Mouse (Mus musculus): ENCODE measurements around the gene Rwdd4a. TPM values are rescaled to one million over a fixed set of nuclear protein-coding genes. Genes with fewer than 3 reads are reported as not detected.

The Rwdd4a gene
- polyA plus RNA-seq (2015; fragmentation: Nextera tagmentation; extraction: Ambion mirVana), result 50.7 and 58.2 TPM in 2 replicates

GRCm38 (mm10) chr8:47533344-47534125, at the start of gene Rwdd4a, which contains the start of gene Trappc11:
Gene Rwdd4a (plus strand): TSS chr8:47533664.
Gene Trappc11 (minus strand): TSS chr8:47533470.
- Histone ChIP-seq H3K4me3 (replicated peaks; ENCODE audit: low read depth, low read length) (peak within 1 kb of the TSS; percentile 52), H3K9me3 (replicated peaks; ENCODE audit: low read length) (no peaks in the 10 kb centered on the region), H3K27ac (peak within 1 kb of the TSS; percentile 91), H3K9ac (ENCODE audit: low read depth, low read length) (peak within 1 kb of the TSS; percentile 76), H3K36me3 (ENCODE audit: insufficient read depth, low read length) (peaks cover 14% of the 10 kb centered on the region; the same call in 1 of the 2 replicates), H3K4me1 (replicated peaks; ENCODE audit: insufficient read depth, low read length) (peaks cover 10% of the 10 kb centered on the region), H3K4me2 (ENCODE audit: low read length) (peak within 1 kb of the TSS; percentile 82), H3K27me3 (ENCODE audit: insufficient read depth, low read length) (no peaks in the 10 kb centered on the region)
- ATAC-seq (replicated peaks; ENCODE audit: low FRiP score, low read depth) (peak; percentile 100), DNase-seq (ENCODE audit: low spot score) (peak; percentile 100)
- WGBS, result under 1% methylated on average over 65 of the region's 65 CpGs
- no peak; the same call in 1 of the 2 replicates for TF ChIP-seq CTCF (IDR thresholded peaks at IDR 0.05; ENCODE audit: low read depth)

GRCm38 (mm10) chr8:47487231-47487630, 46.2 kb upstream of the Rwdd4a start:
- H3K36me3 ChIP-seq (ENCODE audit: insufficient read depth, low read length), result peaks cover 18% of the 10 kb centered on the region
- no peak overlapping the region for H3K4me3 ChIP-seq (replicated peaks; ENCODE audit: low read depth, low read length)
- no peaks in the 10 kb centered on the region; the same call in 1 of the 2 replicates for H3K9me3 ChIP-seq (replicated peaks; ENCODE audit: low read length)
- no peak for ATAC-seq (replicated peaks; ENCODE audit: low FRiP score, low read depth)
- DNase-seq (ENCODE audit: low spot score), result no peak
- 0 out of 2 replicates have a peak, but pooled peaks have one; percentile 10 for TF ChIP-seq CTCF (IDR thresholded peaks at IDR 0.05; ENCODE audit: low read depth)
- no peak overlapping the region for H3K9ac ChIP-seq (ENCODE audit: low read depth, low read length)
- no peaks in the 10 kb centered on the region for H3K4me1 ChIP-seq (replicated peaks; ENCODE audit: insufficient read depth, low read length)
- no peaks in the 10 kb centered on the region for H3K27me3 ChIP-seq (ENCODE audit: insufficient read depth, low read length)
- no peak overlapping the region for H3K4me2 ChIP-seq (ENCODE audit: low read length)
- WGBS, result 90% methylated on average over 3 of the region's 3 CpGs
- H3K27ac ChIP-seq, result no peak overlapping the region

- DNase-seq (ENCODE audit: low spot score) (no peak), ATAC-seq (replicated peaks; ENCODE audit: low FRiP score, low read depth) (no peak)
- Histone ChIP-seq H3K27ac (no peak overlapping the region), H3K36me3 (ENCODE audit: insufficient read depth, low read length) (peaks cover 27% of the 10 kb centered on the region; the same call in 1 of the 2 replicates), H3K9me3 (replicated peaks; ENCODE audit: low read length) (no peaks in the 10 kb centered on the region), H3K4me2 (ENCODE audit: low read length) (no peak overlapping the region), H3K4me1 (replicated peaks; ENCODE audit: insufficient read depth, low read length) (no peaks in the 10 kb centered on the region), H3K27me3 (ENCODE audit: insufficient read depth, low read length) (no peaks in the 10 kb centered on the region), H3K9ac (ENCODE audit: low read depth, low read length) (no peak overlapping the region), H3K4me3 (replicated peaks; ENCODE audit: low read depth, low read length) (no peak overlapping the region)
- 87% methylated on average over 12 of the region's 12 CpGs for WGBS
- TF ChIP-seq CTCF (IDR thresholded peaks at IDR 0.05; ENCODE audit: low read depth), result no peak
These were observed 40.4 kb upstream of the Rwdd4a start for GRCm38 (mm10) chr8:47493106-47493505.

- no peaks in the 10 kb centered on the region for H3K4me1 ChIP-seq (replicated peaks; ENCODE audit: insufficient read depth, low read length)
- DNase-seq (ENCODE audit: low spot score) (peak; percentile 16), ATAC-seq (replicated peaks; ENCODE audit: low FRiP score, low read depth) (peak; percentile 75; the same call in 1 of the 2 replicates)
- H3K27me3 ChIP-seq (ENCODE audit: insufficient read depth, low read length), result no peaks in the 10 kb centered on the region
- peaks cover 35% of the 10 kb centered on the region for H3K36me3 ChIP-seq (ENCODE audit: insufficient read depth, low read length)
- TF ChIP-seq CTCF (IDR thresholded peaks at IDR 0.05; ENCODE audit: low read depth), result no peak
- 43% methylated on average over 12 of the region's 12 CpGs for WGBS
- no peak overlapping the region for H3K9ac ChIP-seq (ENCODE audit: low read depth, low read length)
- no peaks in the 10 kb centered on the region for H3K9me3 ChIP-seq (replicated peaks; ENCODE audit: low read length)
- H3K4me2 ChIP-seq (ENCODE audit: low read length), result no peak overlapping the region
- no peak overlapping the region for H3K4me3 ChIP-seq (replicated peaks; ENCODE audit: low read depth, low read length)
- peak overlapping the region; percentile 47; the same call in 1 of the 2 replicates for H3K27ac ChIP-seq
These were observed 38.8 kb upstream of the Rwdd4a start for GRCm38 (mm10) chr8:47494602-47495153.

- Histone ChIP-seq H3K36me3 (ENCODE audit: insufficient read depth, low read length) (peaks cover 39% of the 10 kb centered on the region), H3K27me3 (ENCODE audit: insufficient read depth, low read length) (no peaks in the 10 kb centered on the region), H3K9ac (ENCODE audit: low read depth, low read length) (no peak overlapping the region), H3K4me2 (ENCODE audit: low read length) (no peak overlapping the region), H3K4me1 (replicated peaks; ENCODE audit: insufficient read depth, low read length) (no peaks in the 10 kb centered on the region), H3K27ac (peak overlapping the region; percentile 47; the same call in 1 of the 2 replicates), H3K4me3 (replicated peaks; ENCODE audit: low read depth, low read length) (no peak overlapping the region), H3K9me3 (replicated peaks; ENCODE audit: low read length) (no peaks in the 10 kb centered on the region)
- 73% methylated on average over 6 of the region's 6 CpGs for WGBS
- no peak for DNase-seq (ENCODE audit: low spot score)
- no peak for TF ChIP-seq CTCF (IDR thresholded peaks at IDR 0.05; ENCODE audit: low read depth)
- ATAC-seq (replicated peaks; ENCODE audit: low FRiP score, low read depth), result no peak
These were observed 38.0 kb upstream of the Rwdd4a start for GRCm38 (mm10) chr8:47495428-47495827.

GRCm38 (mm10) chr8:47501994-47502393, 31.5 kb upstream of the Rwdd4a start:
- no peak for ATAC-seq (replicated peaks; ENCODE audit: low FRiP score, low read depth)
- Histone ChIP-seq H3K9me3 (replicated peaks; ENCODE audit: low read length) (no peaks in the 10 kb centered on the region), H3K4me2 (ENCODE audit: low read length) (no peak overlapping the region), H3K27ac (no peak overlapping the region), H3K36me3 (ENCODE audit: insufficient read depth, low read length) (peaks cover 52% of the 10 kb centered on the region), H3K4me3 (replicated peaks; ENCODE audit: low read depth, low read length) (no peak overlapping the region), H3K9ac (ENCODE audit: low read depth, low read length) (no peak overlapping the region), H3K27me3 (ENCODE audit: insufficient read depth, low read length) (no peaks in the 10 kb centered on the region), H3K4me1 (replicated peaks; ENCODE audit: insufficient read depth, low read length) (no peaks in the 10 kb centered on the region)
- DNase-seq (ENCODE audit: low spot score), result no peak
- WGBS, result 73% methylated on average over 2 of the region's 2 CpGs
- TF ChIP-seq CTCF (IDR thresholded peaks at IDR 0.05; ENCODE audit: low read depth), result no peak
